Mouse (Mus musculus) forebrain, embryonic 14.5 days (tissue): ENCODE measurements around the gene Cox7a2. TPM values are rescaled to one million over a fixed set of nuclear protein-coding genes. Genes with fewer than 3 reads are reported as not detected.
A peak's percentile ranks its signal among the peaks of the same experiment; 100 is the strongest.

ENCODE experiments used
- ATAC-seq: fragments of 200-750 bp; cut with Nextera tagmentation; 2 replicates; pipeline ENCODE4 v1.8.0; 2017; ENCODE audit warnings: mild to moderate bottlenecking, moderate library complexity
- DNase-seq: peaks from one replicate; pipeline ENCODE4 v3.0.0-alpha.2; 2015; ENCODE audit warnings: low spot score
- H3K27ac ChIP-seq: fragments of 300-500 bp; sonication (generic); 2 replicates; pipeline ENCODE4 v1.5.1; 2014; ENCODE audit warnings: low read depth, mild to moderate bottlenecking, control low read depth, low read length, moderate library complexity
- H3K27me3 ChIP-seq: fragments of 300-500 bp; sonication (generic); replicated peaks from 2 replicates; pipeline ENCODE4 v1.6.1; 2014; ENCODE audit warnings: low read length, control low read depth, mixed read lengths; ENCODE audit not compliant: control insufficient read depth, insufficient read depth
- H3K36me3 ChIP-seq: fragments of 300-500 bp; sonication (generic); 2 replicates; pipeline ENCODE4 v1.6.1; 2014; ENCODE audit warnings: low read length, control low read depth; ENCODE audit not compliant: control insufficient read depth, insufficient read depth
- H3K4me1 ChIP-seq: fragments of 300-500 bp; sonication (generic); 2 replicates; pipeline ENCODE4 v1.6.1; 2014; ENCODE audit warnings: antibody characterized with exemption, low read length, control low read depth; ENCODE audit not compliant: control insufficient read depth, insufficient read depth
- H3K4me2 ChIP-seq: fragments of 300-500 bp; sonication (generic); 2 replicates; pipeline ENCODE4 v1.6.1; 2014; ENCODE audit warnings: mild to moderate bottlenecking, control low read depth, low read length
- H3K4me3 ChIP-seq: fragments of 300-500 bp; sonication (generic); 2 replicates; pipeline ENCODE4 v1.5.1; 2014; ENCODE audit warnings: low read depth, low read length, control low read depth
- H3K9ac ChIP-seq: fragments of 300-500 bp; sonication (generic); 2 replicates; pipeline ENCODE4 v1.6.1; 2014; ENCODE audit warnings: mild to moderate bottlenecking, low read length, control low read depth, moderate library complexity
- H3K9me3 ChIP-seq: fragments of 300-500 bp; sonication (generic); replicated peaks from 2 replicates; pipeline ENCODE4 v1.6.1; 2016; ENCODE audit warnings: low read length, control low read depth, mixed read lengths; ENCODE audit not compliant: control insufficient read depth
- WGBS: fragments of 180-500 bp; shearing (Covaris S2); extraction: QIAGEN DNeasy Blood & Tissue Kit; methylation state at CpG from one replicate; pipeline ENCODE4 v1.1.7; 2014; 5-methylcytosine and 5-hydroxymethylcytosine counted together
- polyA plus RNA-seq: library from polyadenylated mRNA; unstranded; fragments of >200 nt; fragmentation: Nextera tagmentation; extraction: Ambion mirVana; gene quantifications from 2 replicates; pipeline ENCODE4 v1.2.1, GENCODE M21; 2014

Gene Cox7a2
- polyA plus RNA-seq, 1 experiment from 2014 or later, result 901 TPM

GRCm38 (mm10) chr9:79751846-79752245 is 7.8 kb downstream of the Cox7a2 start:
- H3K4me1 ChIP-seq, result no peaks in the 10 kb centered on the region
- no peak overlapping the region for H3K4me3 ChIP-seq
- ATAC-seq, result no peak
- no peak overlapping the region for H3K4me2 ChIP-seq
- H3K9me3 ChIP-seq, result no peaks in the 10 kb centered on the region
- H3K36me3 ChIP-seq, result peaks cover 36% of the 10 kb centered on the region
- no peaks in the 10 kb centered on the region for H3K27me3 ChIP-seq
- H3K27ac ChIP-seq, result no peak overlapping the region
- WGBS, result 86% methylated on average over 8 of the region's 8 CpGs
- DNase-seq, result no peak
- H3K9ac ChIP-seq, result no peak overlapping the region

- WGBS, result 91% methylated on average over 7 of the region's 7 CpGs
- Histone ChIP-seq H3K4me3 (no peak overlapping the region), H3K9me3 (no peaks in the 10 kb centered on the region), H3K27ac (no peak overlapping the region), H3K4me1 (no peaks in the 10 kb centered on the region), H3K27me3 (no peaks in the 10 kb centered on the region), H3K9ac (no peak overlapping the region), H3K36me3 (peaks cover 31% of the 10 kb centered on the region), H3K4me2 (no peak overlapping the region)
- DNase-seq, result no peak
- ATAC-seq, result no peak
Measured at GRCm38 (mm10) chr9:79750709-79751108, 9.0 kb downstream of the Cox7a2 start.

- Histone ChIP-seq H3K4me2 (no peak overlapping the region), H3K27ac (no peak overlapping the region), H3K9me3 (no peaks in the 10 kb centered on the region), H3K4me1 (no peaks in the 10 kb centered on the region), H3K9ac (no peak overlapping the region), H3K4me3 (no peak overlapping the region), H3K27me3 (no peaks in the 10 kb centered on the region), H3K36me3 (no peaks in the 10 kb centered on the region)
- no peak for DNase-seq
- WGBS, result 52% methylated on average over 4 of the region's 4 CpGs
- ATAC-seq, result no peak
Measured at GRCm38 (mm10) chr9:79745036-79745435, 14.6 kb downstream of the Cox7a2 start.

DNA sequence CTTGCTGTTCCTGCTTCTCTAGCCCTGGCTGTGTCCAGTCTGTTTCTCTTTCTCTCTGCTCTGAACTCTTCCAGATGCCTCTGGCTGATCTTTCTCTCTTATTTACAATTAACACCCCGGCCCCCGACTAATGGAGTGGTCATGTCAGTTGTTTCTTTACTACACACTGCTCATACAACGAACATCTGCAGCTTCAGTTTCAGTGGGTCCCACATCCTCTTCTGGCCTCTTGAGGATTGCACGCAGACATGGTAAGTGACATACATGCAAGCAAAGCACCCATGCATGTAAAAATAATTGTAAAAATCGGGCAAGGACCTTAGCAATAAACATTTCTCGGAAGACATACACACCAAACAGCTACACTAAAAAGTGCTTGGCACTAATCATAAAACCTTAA is 24.1 kb downstream of the Cox7a2 start:
- no peaks in the 10 kb centered on the region for H3K36me3 ChIP-seq
- H3K4me2 ChIP-seq, result no peak overlapping the region
- H3K9ac ChIP-seq, result no peak overlapping the region
- no peak for ATAC-seq
- H3K4me1 ChIP-seq, result no peaks in the 10 kb centered on the region
- no peak for DNase-seq
- 92% methylated on average over 6 of the region's 6 CpGs for WGBS
- no peaks in the 10 kb centered on the region for H3K9me3 ChIP-seq
- no peak overlapping the region for H3K27ac ChIP-seq
- no peak overlapping the region for H3K4me3 ChIP-seq
- H3K27me3 ChIP-seq, result no peaks in the 10 kb centered on the region

- no peaks in the 10 kb centered on the region for H3K36me3 ChIP-seq
- H3K4me1 ChIP-seq, result no peaks in the 10 kb centered on the region
- no peak overlapping the region for H3K9ac ChIP-seq
- H3K4me3 ChIP-seq, result no peak overlapping the region
- 85% methylated on average over 5 of the region's 5 CpGs for WGBS
- no peaks in the 10 kb centered on the region for H3K9me3 ChIP-seq
- no peaks in the 10 kb centered on the region for H3K27me3 ChIP-seq
- no peak overlapping the region for H3K27ac ChIP-seq
- DNase-seq, result no peak
- ATAC-seq, result no peak
- H3K4me2 ChIP-seq, result no peak overlapping the region
Measured at GRCm38 (mm10) chr9:79730301-79730700, 29.4 kb downstream of the Cox7a2 start.

DNA sequence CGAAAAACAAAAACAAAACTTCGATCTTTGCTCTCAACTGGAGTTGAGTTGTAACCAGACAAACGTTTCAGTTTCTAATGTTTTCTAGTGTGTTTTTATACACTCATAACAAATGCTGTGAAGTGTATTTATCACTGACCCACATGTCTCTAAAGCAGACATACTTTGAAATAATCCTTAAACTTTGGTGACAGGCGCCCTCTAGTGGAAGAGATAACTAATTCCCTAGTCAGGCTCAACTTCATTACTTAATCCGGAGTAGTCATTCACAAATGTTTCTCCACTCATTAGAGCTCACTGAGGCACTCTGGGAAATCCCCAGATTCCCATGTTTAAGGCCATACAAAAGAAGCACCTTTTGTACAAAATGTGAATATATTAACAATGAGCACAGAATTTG is 36.6 kb downstream of the Cox7a2 start:
- 34% methylated on average over 5 of the region's 5 CpGs for WGBS
- Histone ChIP-seq H3K9me3 (no peaks in the 10 kb centered on the region), H3K4me1 (peaks cover 1% of the 10 kb centered on the region; the same call in 1 of the 2 replicates), H3K9ac (no peak overlapping the region), H3K4me2 (no peak overlapping the region), H3K36me3 (no peaks in the 10 kb centered on the region), H3K27me3 (peaks cover 23% of the 10 kb centered on the region), H3K4me3 (no peak overlapping the region), H3K27ac (no peak overlapping the region)
- DNase-seq (peak; percentile 84), ATAC-seq (no peak)

- Histone ChIP-seq H3K4me1 (peaks cover 7% of the 10 kb centered on the region; the same call in 1 of the 2 replicates), H3K9me3 (no peaks in the 10 kb centered on the region), H3K36me3 (no peaks in the 10 kb centered on the region), H3K9ac (no peak overlapping the region), H3K27me3 (peaks cover 33% of the 10 kb centered on the region), H3K4me2 (no peak overlapping the region), H3K4me3 (no peak overlapping the region), H3K27ac (no peak overlapping the region)
- DNase-seq (peak; percentile 89), ATAC-seq (peak; percentile 25; the same call in 1 of the 2 replicates)
- 8% methylated on average over 9 of the region's 9 CpGs for WGBS
Measured at GRCm38 (mm10) chr9:79721056-79721455, 38.6 kb downstream of the Cox7a2 start.

GRCm38 (mm10) chr9:79720143-79720542 is 39.5 kb downstream of the Cox7a2 start:
- no peak overlapping the region for H3K4me2 ChIP-seq

DNA sequence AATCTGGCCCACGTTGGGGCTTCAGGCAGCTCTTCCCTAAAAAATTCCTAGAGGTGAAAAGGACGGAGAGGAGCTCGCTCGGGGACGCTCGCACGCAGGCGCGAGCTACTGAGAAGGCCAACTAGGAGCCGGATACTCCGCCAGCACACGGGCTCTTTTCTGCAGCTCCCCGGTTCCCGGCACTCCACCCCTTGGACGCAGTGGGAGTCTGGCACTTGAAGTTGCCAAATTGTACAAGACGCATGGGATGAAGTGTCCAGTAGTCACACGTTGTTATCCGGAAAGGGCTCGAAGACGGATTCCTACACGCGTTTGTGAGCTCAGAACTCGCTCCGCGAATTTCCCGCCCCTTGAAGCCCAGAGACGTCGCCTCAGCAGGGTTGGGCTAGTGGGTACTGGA is 40.2 kb downstream of the Cox7a2 start:
- H3K27me3 ChIP-seq, result peaks cover 33% of the 10 kb centered on the region

More at GRCm38 (mm10) chr9:79720143-79720542, 39.5 kb downstream of the Cox7a2 start:
- ATAC-seq (no peak), DNase-seq (peak; percentile 5)
- peaks cover 33% of the 10 kb centered on the region for H3K27me3 ChIP-seq
- peak overlapping the region; percentile 49; the same call in 1 of the 2 replicates for H3K4me3 ChIP-seq
- 28% methylated on average over 9 of the region's 9 CpGs for WGBS
- no peaks in the 10 kb centered on the region for H3K36me3 ChIP-seq
- H3K27ac ChIP-seq, result no peak overlapping the region
- H3K9me3 ChIP-seq, result no peaks in the 10 kb centered on the region
- no peak overlapping the region for H3K9ac ChIP-seq
- H3K4me1 ChIP-seq, result peaks cover 7% of the 10 kb centered on the region; the same call in 1 of the 2 replicates

More for the DNA sequence above, 40.2 kb downstream of the Cox7a2 start:
- WGBS, result 1% methylated on average over 28 of the region's 28 CpGs
- DNase-seq (peak; percentile 52), ATAC-seq (no peak)
- no peaks in the 10 kb centered on the region for H3K36me3 ChIP-seq
- H3K4me2 ChIP-seq, result peak overlapping the region; percentile 93
- H3K27ac ChIP-seq, result no peak overlapping the region
- H3K9me3 ChIP-seq, result no peaks in the 10 kb centered on the region
- peaks cover 7% of the 10 kb centered on the region for H3K4me1 ChIP-seq
- peak overlapping the region; percentile 49 for H3K4me3 ChIP-seq
- H3K9ac ChIP-seq, result peak overlapping the region; percentile 61; the same call in 1 of the 2 replicates
